Mouse (Mus musculus) neural tube, embryonic 13.5 days (tissue): ENCODE measurements at regions not wholly inside any gene's neighbourhood (a gene's known extent, or its start where the extent isn't known, plus 50 kb on each side); places are given as distances from the start of the nearest gene placed in this dataset.
A peak's percentile ranks its signal among the peaks of the same experiment; 100 is the strongest.

Experiments used
- ATAC-seq: fragments of 200-750 bp; cut with Nextera tagmentation; 2 replicates; pipeline ENCODE4 v1.8.0; 2017; ENCODE audit warnings: low read depth, mild to moderate bottlenecking, moderate TSS enrichment, moderate library complexity
- H3K27ac ChIP-seq: fragments of 300-500 bp; sonication (generic); replicated peaks from 2 replicates; pipeline ENCODE4 v1.5.1; 2015; ENCODE audit warnings: moderate library complexity, mild to moderate bottlenecking, inconsistent platforms
- H3K27me3 ChIP-seq: fragments of 300-500 bp; sonication (generic); 2 replicates; pipeline ENCODE4 v1.6.1; 2015; ENCODE audit warnings: mild to moderate bottlenecking, inconsistent platforms
- H3K36me3 ChIP-seq: fragments of 300-500 bp; sonication (generic); 2 replicates; pipeline ENCODE4 v1.6.1; 2015; ENCODE audit warnings: mild to moderate bottlenecking, inconsistent platforms
- H3K4me1 ChIP-seq: fragments of 300-500 bp; sonication (generic); replicated peaks from 2 replicates; pipeline ENCODE4 v1.6.1; 2015; ENCODE audit warnings: inconsistent platforms
- H3K4me2 ChIP-seq: fragments of 300-500 bp; sonication (generic); 2 replicates; pipeline ENCODE4 v1.6.1; 2015; ENCODE audit warnings: inconsistent platforms, mild to moderate bottlenecking, moderate library complexity
- H3K4me3 ChIP-seq: fragments of 300-500 bp; sonication (generic); 2 replicates; pipeline ENCODE4 v1.5.1; 2015; ENCODE audit warnings: mild to moderate bottlenecking, inconsistent platforms
- H3K9ac ChIP-seq: fragments of 300-500 bp; sonication (generic); 2 replicates; pipeline ENCODE4 v1.6.1; 2015; ENCODE audit warnings: moderate library complexity, mild to moderate bottlenecking, inconsistent platforms
- H3K9me3 ChIP-seq: fragments of 300-500 bp; sonication (generic); 2 replicates; pipeline ENCODE4 v1.6.1; 2016; ENCODE audit warnings: inconsistent platforms
- WGBS: fragments of 180-500 bp; shearing (Covaris S2); methylation state at CpG from one replicate; pipeline ENCODE4 v1.1.7; 2015; 5-methylcytosine and 5-hydroxymethylcytosine counted together

DNA sequence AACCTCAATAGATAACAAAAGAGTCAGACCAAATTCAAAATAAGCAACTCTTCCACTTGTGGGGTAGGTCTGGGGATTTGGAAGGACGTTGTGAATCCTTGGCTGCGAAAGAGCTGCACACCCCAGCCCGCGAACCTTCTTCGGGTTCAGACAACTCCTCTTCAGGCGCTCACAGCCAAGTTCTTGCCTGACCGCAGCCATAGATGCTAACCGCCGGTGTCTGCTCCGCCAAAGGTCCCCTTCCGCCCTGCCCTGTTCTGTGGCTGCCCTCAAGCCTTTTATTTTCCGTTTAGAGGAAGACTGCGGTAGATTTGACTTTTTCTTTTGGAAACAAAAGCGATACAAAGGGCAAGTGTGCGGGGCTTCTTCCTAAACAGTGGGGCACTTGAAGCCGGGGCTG lies 68.6 kb upstream of the Hnrnpk start:
- 3% methylated on average over 16 of the region's 16 CpGs for WGBS
- ATAC-seq = no peak

DNA sequence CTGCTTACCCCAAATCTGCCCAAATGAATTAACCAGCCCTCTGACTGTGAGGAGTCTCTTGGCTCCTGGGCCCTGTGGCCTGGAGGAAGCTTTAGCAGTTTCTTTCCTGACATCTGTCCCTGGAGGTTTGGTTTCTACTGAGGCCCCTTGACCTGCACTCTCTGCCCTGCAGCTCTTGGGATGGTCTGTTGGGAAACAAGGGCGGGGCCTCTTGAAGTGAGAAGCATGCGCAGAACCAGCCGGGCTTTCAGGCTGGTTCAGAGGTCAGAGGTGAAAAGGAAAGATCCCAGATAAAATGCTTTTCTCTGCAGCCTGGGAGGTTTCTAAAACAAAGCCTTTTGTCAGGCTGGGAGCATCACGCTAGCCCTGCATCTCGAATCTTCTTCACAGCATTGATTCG lies 66.6 kb upstream of the Hnrnpk start:
- Histone ChIP-seq H3K9me3 (no peaks in the 10 kb centered on the region), H3K4me2 (no peak overlapping the region), H3K27ac (no peak overlapping the region), H3K9ac (no peak overlapping the region), H3K36me3 (no peaks in the 10 kb centered on the region), H3K4me1 (peaks cover 25% of the 10 kb centered on the region), H3K4me3 (no peak overlapping the region), H3K27me3 (peaks cover 14% of the 10 kb centered on the region)
- WGBS = 12% methylated on average over 6 of the region's 6 CpGs
- no peak for ATAC-seq

More for the DNA sequence above, 68.6 kb upstream of the Hnrnpk start:
- Histone ChIP-seq H3K27me3 (peaks cover 14% of the 10 kb centered on the region), H3K4me2 (peak overlapping the region; percentile 65), H3K36me3 (no peaks in the 10 kb centered on the region), H3K4me3 (peak overlapping the region; percentile 38), H3K9me3 (no peaks in the 10 kb centered on the region), H3K9ac (peak overlapping the region; percentile 64), H3K4me1 (peaks cover 14% of the 10 kb centered on the region), H3K27ac (no peak overlapping the region)

DNA sequence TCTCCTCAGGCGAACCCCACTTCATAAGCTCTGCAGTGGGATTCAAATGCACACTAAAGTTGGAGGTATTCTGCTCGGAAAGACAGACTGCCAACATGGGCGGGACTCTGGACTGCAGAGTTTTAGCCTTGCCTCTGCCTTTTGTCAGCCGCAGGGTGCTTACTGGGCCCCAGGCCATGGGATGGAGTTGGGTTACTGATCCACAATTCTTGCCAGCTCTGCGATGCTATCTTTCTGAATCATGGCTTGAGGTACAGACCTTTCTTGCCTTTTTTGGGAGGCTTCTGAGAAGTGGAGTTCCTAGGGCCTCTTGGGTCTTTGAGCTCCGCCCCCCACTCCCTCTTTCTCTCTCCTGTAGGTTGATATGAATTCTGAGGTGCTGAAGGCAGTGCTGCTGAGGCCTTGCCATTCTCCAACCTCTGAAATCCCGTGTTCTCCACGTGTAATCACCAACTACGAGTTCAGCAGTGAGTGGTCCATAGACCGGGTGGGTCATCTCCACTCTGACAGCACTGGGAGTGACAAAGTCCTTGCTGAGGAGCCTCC lies 64.0 kb upstream of the Hnrnpk start:
- Histone ChIP-seq H3K27me3 (peaks cover 7% of the 10 kb centered on the region), H3K27ac (no peak overlapping the region), H3K4me3 (no peak overlapping the region), H3K36me3 (no peaks in the 10 kb centered on the region), H3K4me2 (no peak overlapping the region), H3K9ac (no peak overlapping the region), H3K4me1 (peaks cover 20% of the 10 kb centered on the region), H3K9me3 (no peaks in the 10 kb centered on the region)
- WGBS = 87% methylated on average over 10 of the region's 10 CpGs
- ATAC-seq = no peak

DNA sequence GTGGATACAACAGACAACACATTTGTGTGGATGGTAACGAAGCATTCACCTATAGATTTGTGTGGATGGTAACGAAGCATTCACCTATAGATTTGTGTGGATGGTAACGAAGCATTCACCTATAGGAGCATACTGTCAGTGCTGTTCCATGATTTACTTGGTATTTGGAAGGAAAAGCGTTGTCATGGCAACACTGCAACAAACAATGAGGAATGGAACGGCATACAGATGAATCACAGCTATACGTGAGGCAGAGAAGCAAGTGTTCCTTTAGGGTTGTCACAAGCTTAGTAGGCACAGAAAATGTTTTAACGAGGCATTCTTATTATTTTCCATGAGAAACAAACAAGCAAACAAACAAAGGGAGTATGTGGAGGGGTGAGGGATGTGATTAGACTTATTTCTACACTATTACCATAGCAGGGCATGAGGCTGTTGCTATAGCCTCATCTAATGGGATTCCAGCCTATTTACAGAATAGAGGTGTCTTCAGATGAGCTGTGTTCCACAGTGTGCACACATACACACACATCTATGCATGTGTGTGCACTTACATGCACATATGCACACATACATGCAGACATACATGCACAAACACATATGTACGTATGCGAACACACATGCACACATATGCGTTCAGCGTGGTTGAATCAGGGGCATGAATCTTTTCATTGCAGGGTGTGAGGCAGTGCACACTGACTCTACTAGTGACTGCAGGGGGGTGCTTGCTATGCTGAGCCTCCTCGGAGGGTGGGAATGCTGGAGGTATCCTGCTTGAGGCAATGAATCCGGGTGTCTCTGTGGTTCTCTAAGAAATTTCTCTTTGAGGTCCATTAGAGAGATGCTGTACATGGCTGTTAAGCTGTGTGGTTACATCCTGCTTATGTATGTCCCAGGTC lies 62.3 kb upstream of the Hnrnpk start:
- H3K9ac ChIP-seq = no peak overlapping the region
- no peak overlapping the region for H3K4me3 ChIP-seq
- WGBS = 60% methylated on average over 13 of the region's 13 CpGs
- no peaks in the 10 kb centered on the region for H3K9me3 ChIP-seq
- H3K4me2 ChIP-seq = no peak overlapping the region
- H3K36me3 ChIP-seq = no peaks in the 10 kb centered on the region
- H3K27ac ChIP-seq = peak overlapping the region; percentile 24; the same call in 1 of the 2 replicates
- H3K4me1 ChIP-seq = peaks cover 11% of the 10 kb centered on the region
- peak; percentile 56 for ATAC-seq
- H3K27me3 ChIP-seq = no peaks in the 10 kb centered on the region; the same call in 1 of the 2 replicates
